Mouse (Mus musculus): ENCODE data around the gene Iqgap2.

GRCm38 (mm10) chr13:95688576-95688975, 203.1 kb downstream of the Iqgap2 start:
- no peak for TF ChIP-seq CTCF (IDR thresholded peaks at IDR 0.05; ENCODE audit: low read depth)
- TF ChIP-seq EP300 (IDR thresholded peaks at IDR 0.05; ENCODE audit: low read depth) = no peak

Data from heart, postnatal 0 days (tissue).